Mouse (Mus musculus) CD4-positive, CD25-positive, alpha-beta regulatory T cell (primary cell): ENCODE results near the gene Gm28998. TPM values are rescaled to one million over a fixed set of nuclear protein-coding genes. Genes with fewer than 3 reads are reported as not detected.

ENCODE experiments used
- polyA plus RNA-seq: library from polyadenylated mRNA; unstranded; fragments of 100-300 nt; shearing (Covaris generic); gene quantifications from one replicate; pipeline ENCODE4 v1.2.1, GENCODE M21; 2017

Gene Gm28998
- polyA plus RNA-seq, result not detected

DNA sequence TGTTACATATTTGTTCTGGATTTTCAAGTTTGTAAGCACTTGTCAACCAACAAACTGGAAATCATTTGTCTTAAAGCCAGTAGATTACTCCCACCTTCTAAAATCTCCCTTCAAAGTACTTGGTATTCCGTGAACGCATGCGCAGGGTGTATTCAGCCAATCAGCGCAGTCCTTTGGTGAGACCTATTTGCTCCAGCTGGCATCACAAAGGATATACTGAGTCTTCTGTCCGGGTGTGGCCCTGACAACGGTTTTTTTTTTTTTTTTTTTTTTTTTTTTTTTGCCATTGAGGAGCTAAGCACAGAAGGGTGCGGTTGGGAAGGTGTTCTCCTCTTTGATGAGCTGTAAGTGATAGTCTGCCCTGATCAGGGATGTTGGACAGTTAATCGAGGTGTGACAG lies at the start of gene Gm28998:
Gene Gm28998, plus strand, starts transcription at position 301 of the 400 bp plus-strand sequence.

Other genes starting within 250 kb of the Gm28998 start
- gene Gm21244, start 84.5 kb upstream of the Gm28998 start, polyA plus RNA-seq, result not detected
- not detected for gene Gm21788, start 151.2 kb downstream of the Gm28998 start, polyA plus RNA-seq